ENCODE assay signal across 8 mouse cellular contexts in the genomic region with DNA sequence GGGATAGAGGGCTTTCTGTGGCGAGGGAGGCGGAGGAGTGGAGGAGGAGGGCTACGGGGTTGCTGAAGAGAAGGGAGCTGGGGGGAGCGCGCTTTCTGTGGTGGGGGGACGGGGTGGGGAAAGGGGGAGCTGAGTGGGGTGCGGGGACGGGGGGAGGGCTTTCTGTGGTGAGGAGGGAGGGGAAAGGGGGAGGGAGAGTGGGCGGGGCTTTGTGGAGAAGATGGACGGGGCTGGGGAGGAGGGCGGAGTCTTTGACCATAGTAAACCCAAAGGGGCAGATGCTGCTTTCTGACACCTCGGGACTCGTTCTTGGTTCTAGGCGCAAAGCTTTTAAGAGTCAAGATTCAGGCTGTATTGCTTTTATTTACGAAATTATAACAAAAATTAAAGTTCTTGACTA. TPM values are rescaled to one million over a fixed set of nuclear protein-coding genes. Genes with fewer than 3 reads are reported as not detected.
DNase-seq lines count a peak whose midpoint lies in the region; ATAC-seq and TF ChIP-seq lines count a peak whose summit lies in the region.

No protein-coding gene starts in this region.

- no peaks in the 10 kb centered on the region for H3K27me3 ChIP-seq in CH12.LX (replicated peaks)
- H3K27me3 ChIP-seq in kidney, postnatal 0 days (ENCODE audit: insufficient read depth, low read length): no peaks in the 10 kb centered on the region

- peak overlapping the region; percentile 78 for H3K9ac ChIP-seq in CH12.LX (ENCODE audit: insufficient read depth, low read depth)
- peak overlapping the region; percentile 78 for H3K9ac ChIP-seq in kidney, postnatal 0 days (ENCODE audit: low read depth, low read length)

- TF ChIP-seq EP300 in CH12.LX (IDR thresholded peaks at IDR 0.05; ENCODE audit: low read length): no peak

- no peak for TF ChIP-seq RAD21 in CH12.LX (IDR thresholded peaks at IDR 0.05; ENCODE audit: low read depth, low read length)

- H3K4me3 ChIP-seq in CH12.LX (replicated peaks in 1 of 3; ENCODE audit: low read depth in 2 of 3, low read length in 2 of 3, poor library complexity in 1 of 3): peak overlapping the region; percentile 76 to 92 (median 86)
- H3K4me3 ChIP-seq in kidney, postnatal 0 days (replicated peaks; ENCODE audit: low read depth, low read length): peak overlapping the region; percentile 81

- H3K4me2 ChIP-seq in CH12.LX (ENCODE audit: insufficient read depth, low read depth, poor library complexity, severe bottlenecking): peak overlapping the region; percentile 23; the same call in 1 of the 2 replicates
- peak overlapping the region; percentile 52 for H3K4me2 ChIP-seq in kidney, postnatal 0 days (ENCODE audit: low read length)

- in situ Hi-C loops in CH12.LX (cut with MboI; ENCODE audit: low pct_ligation_motif_present, low pct_unique_long_range_greater_than_20kb, low sequenced_read_pairs): no loop called here

- TF ChIP-seq POLR2A in CH12.LX (IDR thresholded peaks at IDR 0.05; ENCODE audit: low read depth, low read length): no peak

- peaks cover 9% of the 10 kb centered on the region for H3K79me2 ChIP-seq in CH12.LX (replicated peaks; ENCODE audit: control insufficient read depth, extremely low read depth, insufficient read depth, poor library complexity, severe bottlenecking)

- peak overlapping the region; percentile 86 for H3K27ac ChIP-seq in CH12.LX (ENCODE audit: insufficient read depth, low read depth)
- peak overlapping the region; percentile 96 for H3K27ac ChIP-seq in kidney, postnatal 0 days

- DNase-seq in CH12.LX (ENCODE audit: extremely low read depth) (peak; percentile 78), NIH3T3 (ENCODE audit: low read depth) (peak; percentile 86)
- peak; percentile 76 for DNase-seq in embryo, embryonic 10 days (ENCODE audit: low spot score)
- peak; percentile 84 for DNase-seq in kidney, postnatal 0 days (ENCODE audit: low spot score)
- DNase-seq in lung, adult 18-20 months: peak; percentile 48 to 62
- peak; percentile 34 for DNase-seq in ovary, postnatal 14 days (ENCODE audit: low spot score)
- DNase-seq in thymus, postnatal 0 days (ENCODE audit: low spot score): no peak

- ATAC-seq in granulocyte monocyte progenitor cell, adult 5-6 weeks (replicated peaks; ENCODE audit: poor library complexity, severe bottlenecking): peak; percentile 25
- ATAC-seq in kidney, postnatal 0 days (replicated peaks; ENCODE audit: low FRiP score, low read depth): no peak

- TF ChIP-seq CTCF in CH12.LX (conservative IDR thresholded peaks at IDR 0.05 in 1 of 2, IDR thresholded peaks at IDR 0.05 in 1 of 2; ENCODE audit: low read depth in 2 of 2, low read length in 2 of 2): no peak
- TF ChIP-seq CTCF in kidney, postnatal 0 days (IDR thresholded peaks at IDR 0.05; ENCODE audit: low read depth): no peak

- dilution Hi-C loops in CH12.LX (cut with MboI; ENCODE audit: extremely low pct_ligation_motif_present, extremely low pct_unique_long_range_greater_than_20kb, low sequenced_read_pairs): no loop called here

- H3K9me3 ChIP-seq in CH12.LX (replicated peaks; ENCODE audit: low read length): no peaks in the 10 kb centered on the region
- no peaks in the 10 kb centered on the region for H3K9me3 ChIP-seq in kidney, postnatal 0 days (replicated peaks; ENCODE audit: low read length)

- H3K36me3 ChIP-seq in CH12.LX (replicated peaks in 1 of 2; ENCODE audit: control insufficient read depth in 1 of 2, insufficient read depth in 1 of 2, low read length in 1 of 2): peaks cover 35 to 44% of the 10 kb centered on the region in 2 experiments
- H3K36me3 ChIP-seq in kidney, postnatal 0 days (ENCODE audit: insufficient read depth, low read length): peaks cover 30% of the 10 kb centered on the region

- WGBS in kidney, postnatal 0 days: under 1% methylated on average over 14 of the region's 15 CpGs

- peaks cover 7 to 50% of the 10 kb centered on the region in 2 experiments for H3K4me1 ChIP-seq in CH12.LX (ENCODE audit: control insufficient read depth in 1 of 2, insufficient read depth in 2 of 2)
- no peaks in the 10 kb centered on the region for H3K4me1 ChIP-seq in kidney, postnatal 0 days (replicated peaks; ENCODE audit: insufficient read depth, low read length)

TF ChIP-seq in CH12.LX, 34 proteins besides CTCF, POLR2A, EP300 and RAD21:
- TF ChIP-seq ZC3H11A (IDR thresholded peaks at IDR 0.05; ENCODE audit: low read depth, low read length) (no peak), MAX (IDR thresholded peaks at IDR 0.05; ENCODE audit: low read length) (no peak), TCF12 (IDR thresholded peaks at IDR 0.05; ENCODE audit: low read depth, low read length) (no peak), MAFK (IDR thresholded peaks at IDR 0.05; ENCODE audit: insufficient replicate concordance, low read length) (no peak), PAX5 (IDR thresholded peaks at IDR 0.05; ENCODE audit: low read length) (no peak), KAT2A (IDR thresholded peaks at IDR 0.05; ENCODE audit: insufficient replicate concordance, low read length) (no peak), GABPA (IDR thresholded peaks at IDR 0.05; ENCODE audit: insufficient replicate concordance, low read depth, low read length) (no peak), CHD2 (IDR thresholded peaks at IDR 0.05; ENCODE audit: low read length) (no peak), SMC3 (IDR thresholded peaks at IDR 0.05; ENCODE audit: low read depth, low read length) (no peak), BHLHE40 (IDR thresholded peaks at IDR 0.05; ENCODE audit: low read depth, low read length) (no peak), CHD1 (IDR thresholded peaks at IDR 0.05; ENCODE audit: low read depth, low read length) (no peak), ZNF384 (IDR thresholded peaks at IDR 0.05; ENCODE audit: low read depth, low read length) (no peak), JUND (conservative IDR thresholded peaks at IDR 0.05; ENCODE audit: low read depth, low read length) (no peak), NELFE (IDR thresholded peaks at IDR 0.05; ENCODE audit: low read depth, low read length) (no peak), JUN (IDR thresholded peaks at IDR 0.05; ENCODE audit: insufficient read depth, low read depth, low read length) (no peak), MEF2A (IDR thresholded peaks at IDR 0.05; ENCODE audit: borderline replicate concordance, low read depth, low read length) (no peak)

RNA-seq across cellular contexts. Expression of a gene that starts 0.4 kb away (rescaled TPM):
- total RNA-seq in CH12.LX (2012; rRNA removed) (83.7 and 88.1 TPM in 2 replicates), CH12.LX (2014; rRNA removed) (114 and 131 TPM in 2 replicates)
- 198 and 230 TPM in 2 replicates for polyA plus RNA-seq in CH12.LX (2012; ENCODE audit: insufficient read length, low read depth)
- total RNA-seq in granulocyte monocyte progenitor cell, adult 5-6 weeks (2014; fragmentation: Nextera tagmentation): 78.1 and 85.9 TPM in 2 replicates
- 149 and 165 TPM in 2 replicates for total RNA-seq in granulocyte monocyte progenitor cell, adult 5-6 weeks (2017)
- polyA plus RNA-seq in kidney, postnatal 0 days (2015; fragmentation: Nextera tagmentation; extraction: Ambion mirVana): 224 and 225 TPM in 2 replicates
- 165 and 186 TPM in 2 replicates for polyA plus RNA-seq in thymus, postnatal 0 days (2015; fragmentation: Nextera tagmentation; extraction: Ambion mirVana)

RNA-seq across cellular contexts. Expression of a gene that starts 40.0 kb away (rescaled TPM):
- 0.08 and 0.34 TPM in 2 replicates for total RNA-seq in CH12.LX (2012; rRNA removed)
- total RNA-seq in CH12.LX (2014; rRNA removed): 0.12 and 0.42 TPM in 2 replicates
- polyA plus RNA-seq in CH12.LX (2012; ENCODE audit: insufficient read length, low read depth): 0.55 and 0.59 TPM in 2 replicates
- total RNA-seq in granulocyte monocyte progenitor cell, adult 5-6 weeks (2014; fragmentation: Nextera tagmentation): not detected in 2 replicates
- total RNA-seq in granulocyte monocyte progenitor cell, adult 5-6 weeks (2017): 0.22 TPM in 1 of 2 replicates, not detected in the other
- 0.34 and 0.43 TPM in 2 replicates for polyA plus RNA-seq in kidney, postnatal 0 days (2015; fragmentation: Nextera tagmentation; extraction: Ambion mirVana)
- polyA plus RNA-seq in thymus, postnatal 0 days (2015; fragmentation: Nextera tagmentation; extraction: Ambion mirVana): 0.68 and 0.82 TPM in 2 replicates
